Mouse (Mus musculus) 3T3-L1 (cell line): ENCODE data around the gene Col1a2.
A peak's percentile ranks its signal among the peaks of the same experiment; 100 is the strongest.

ENCODE experiments used
- DNase-seq: peaks from one replicate; pipeline ENCODE4 v3.0.0-alpha.2; 2015; ENCODE audit warnings: low read depth, low spot score

The Col1a2 gene

DNA sequence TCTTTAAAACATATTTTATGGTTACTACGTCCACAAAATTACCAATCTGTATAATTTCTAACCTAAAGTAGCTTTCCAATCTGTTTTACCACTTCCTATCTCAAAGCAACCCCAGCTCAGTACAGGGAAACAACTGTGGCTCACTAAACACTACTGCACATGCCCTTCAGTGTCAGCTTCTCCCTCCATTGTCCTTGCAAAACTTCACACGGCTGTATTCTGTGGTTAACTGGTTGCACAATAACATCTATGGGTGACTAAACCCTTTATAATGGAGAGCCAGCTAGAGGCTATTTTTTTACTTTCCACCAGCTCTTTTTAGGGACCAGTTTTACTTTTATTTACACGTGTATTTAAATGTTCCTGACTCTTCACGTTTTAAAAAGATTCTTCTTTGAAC is 83.3 kb downstream of the Col1a2 start:
- DNase-seq: peak; percentile 87

- DNase-seq: peak; percentile 77
These were observed 84.1 kb downstream of the Col1a2 start for GRCm38 (mm10) chr6:4588722-4589121.

GRCm38 (mm10) chr6:4590089-4590488 is 85.5 kb downstream of the Col1a2 start:
- DNase-seq: no peak
